Mouse (Mus musculus) CD4-positive, CD25-positive, alpha-beta regulatory T cell (primary cell): ENCODE data around the gene Cldn34b1. TPM values are rescaled to one million over a fixed set of nuclear protein-coding genes. Genes with fewer than 3 reads are reported as not detected.

Experiments
- polyA plus RNA-seq: library from polyadenylated mRNA; unstranded; fragments of 100-300 nt; shearing (Covaris generic); gene quantifications from one replicate; pipeline ENCODE4 v1.2.1, GENCODE M21; 2017

The Cldn34b1 gene
- polyA plus RNA-seq: not detected

GRCm38 (mm10) chrX:154890167-154890566 lies at the start of gene Cldn34b1:
TSS of gene Cldn34b1 (minus strand) at chrX:154890267.

DNA sequence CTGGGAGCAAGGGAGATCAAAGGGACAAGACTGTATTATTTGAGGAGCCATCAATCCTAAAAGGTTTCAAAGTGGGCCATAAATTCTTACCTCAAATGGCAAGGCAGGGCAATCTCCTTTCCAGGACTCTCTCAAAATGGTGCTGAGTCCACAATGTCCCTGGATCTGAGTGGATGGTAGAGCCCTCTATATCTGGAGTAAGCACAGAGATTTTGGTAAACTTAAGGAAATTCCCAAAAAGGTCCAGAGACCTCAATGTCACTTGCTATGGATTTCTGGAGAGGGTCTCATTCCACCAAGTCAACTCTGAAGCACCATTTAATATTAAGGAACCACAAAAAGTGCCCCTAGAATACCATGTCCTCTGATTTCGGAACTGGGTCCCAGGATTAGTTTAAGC lies 45.8 kb upstream of the Cldn34b1 start, which contains the start of gene Magea6:
Gene Magea6 (minus strand): TSS at position 101 of the 400 bp plus-strand sequence.

Other genes starting within 250 kb of the Cldn34b1 start
- not detected for gene Magea6, start 45.7 kb upstream of the Cldn34b1 start, polyA plus RNA-seq
- not detected for gene Magea3, start 59.2 kb upstream of the Cldn34b1 start, polyA plus RNA-seq
- gene Magea8, start 105.6 kb upstream of the Cldn34b1 start, polyA plus RNA-seq: not detected
- not detected for gene Magea5, start 172.9 kb upstream of the Cldn34b1 start, polyA plus RNA-seq
- gene Magea1, start 199.5 kb upstream of the Cldn34b1 start, polyA plus RNA-seq: not detected
- gene Magea2, start 203.4 kb upstream of the Cldn34b1 start, polyA plus RNA-seq: not detected
- gene Cldn34b2, start 238.1 kb upstream of the Cldn34b1 start, polyA plus RNA-seq: not detected